Mouse (Mus musculus) thymus, adult 2 months (tissue): ENCODE measurements around the gene Pdf.

Experiments used
- CTCF ChIP-seq: fragments of 200-500 bp; IDR thresholded peaks from 2 replicates; pipeline ENCODE4 v1.5.1; 2012; ENCODE audit warnings: mild to moderate bottlenecking, control low read depth, low read length, moderate library complexity, borderline replicate concordance; ENCODE audit not compliant: control insufficient read depth, poor library complexity, insufficient read depth; ENCODE audit errors: extremely low read depth
- POLR2A ChIP-seq: fragments of 200-500 bp; IDR thresholded peaks from 2 replicates; pipeline ENCODE4 v1.6.1; 2012; ENCODE audit warnings: mild to moderate bottlenecking, low read length, control low read depth, moderate library complexity; ENCODE audit not compliant: control insufficient read depth, poor library complexity, insufficient read depth; ENCODE audit errors: extremely low read depth

DNA sequence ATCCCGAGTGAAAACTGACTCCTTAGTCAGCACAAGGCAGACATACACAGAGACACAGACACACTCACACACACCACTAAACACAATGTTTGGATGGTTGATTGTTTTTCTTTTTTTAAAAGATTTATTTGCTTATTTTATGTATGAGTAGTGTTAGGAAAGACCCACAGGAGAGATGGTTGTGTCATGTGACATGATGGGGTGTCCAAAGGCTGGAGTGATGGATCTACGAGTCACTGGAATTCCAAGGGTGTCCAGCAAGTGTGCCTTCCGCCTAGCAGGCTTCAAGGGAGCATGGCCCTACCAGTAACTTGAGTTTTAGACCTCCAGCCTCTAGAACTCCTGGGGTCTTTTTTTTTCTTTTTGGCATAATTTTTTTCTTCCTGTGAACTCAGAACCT lies 19.1 kb downstream of the Pdf start:
- no peak for TF ChIP-seq CTCF
- TF ChIP-seq POLR2A = no peak
